Mouse (Mus musculus): ENCODE results near the gene Ms4a15. TPM values are rescaled to one million over a fixed set of nuclear protein-coding genes. Genes with fewer than 3 reads are reported as not detected.

Gene Ms4a15
- polyA plus RNA-seq, 1 experiment from 2014 or later = not detected

- 0 out of 2 replicates have a peak overlapping the region, but pooled peaks have one; percentile 20 for H3K9ac ChIP-seq (replicated peaks)
- no peak overlapping the region for H3K4me3 ChIP-seq
- H3K4me1 ChIP-seq = peaks cover 5% of the 10 kb centered on the region; the same call in 1 of the 2 replicates
- peaks cover 7% of the 10 kb centered on the region; the same call in 1 of the 2 replicates for H3K27me3 ChIP-seq
- H3K36me3 ChIP-seq = no peaks in the 10 kb centered on the region
- H3K27ac ChIP-seq (replicated peaks) = no peak overlapping the region
- ATAC-seq (ENCODE audit: low FRiP score, low read depth) = peak; percentile 77
- H3K9me3 ChIP-seq = no peaks in the 10 kb centered on the region
- 36% methylated on average over 11 of the region's 11 CpGs for WGBS
- peak overlapping the region; percentile 29 for H3K4me2 ChIP-seq (replicated peaks)
These were observed 33.7 kb downstream of the Ms4a15 start for GRCm38 (mm10) chr19:10959085-10959977.

GRCm38 (mm10) chr19:10952021-10952939, 40.8 kb downstream of the Ms4a15 start:
- Histone ChIP-seq H3K4me3 (no peak overlapping the region), H3K36me3 (no peaks in the 10 kb centered on the region), H3K9ac (replicated peaks) (no peak overlapping the region), H3K9me3 (no peaks in the 10 kb centered on the region), H3K4me1 (peaks cover 19% of the 10 kb centered on the region), H3K4me2 (replicated peaks) (0 out of 2 replicates have a peak overlapping the region, but pooled peaks have one; percentile 5), H3K27me3 (no peaks in the 10 kb centered on the region), H3K27ac (replicated peaks) (peak overlapping the region; percentile 67)
- WGBS = 63% methylated on average over 11 of the region's 11 CpGs
- ATAC-seq (ENCODE audit: low FRiP score, low read depth) = peak; percentile 25; the same call in 1 of the 2 replicates

GRCm38 (mm10) chr19:10949558-10949957, 43.5 kb downstream of the Ms4a15 start:
- H3K9ac ChIP-seq (replicated peaks) = peak overlapping the region; percentile 46; the same call in 1 of the 2 replicates

GRCm38 (mm10) chr19:10949112-10949511, 43.9 kb downstream of the Ms4a15 start, which contains the start of gene Ccdc86:
Gene Ccdc86, minus strand, starts transcription at chr19:10949266.
- Histone ChIP-seq H3K27me3 (no peaks in the 10 kb centered on the region), H3K9ac (replicated peaks) (peak within 1 kb of the TSS; percentile 90), H3K4me3 (peak within 1 kb of the TSS; percentile 74), H3K4me1 (peaks cover 30% of the 10 kb centered on the region), H3K4me2 (replicated peaks) (peak within 1 kb of the TSS; percentile 100), H3K27ac (replicated peaks) (0 out of 2 replicates have a peak within 1 kb of the TSS, but pooled peaks have one; percentile 25), H3K9me3 (no peaks in the 10 kb centered on the region), H3K36me3 (peaks cover 21% of the 10 kb centered on the region)
- ATAC-seq (ENCODE audit: low FRiP score, low read depth) = peak; percentile 98
- 1% methylated on average over 30 of the region's 30 CpGs for WGBS

More at GRCm38 (mm10) chr19:10949558-10949957, 43.5 kb downstream of the Ms4a15 start:
- H3K9me3 ChIP-seq = no peaks in the 10 kb centered on the region
- H3K4me3 ChIP-seq = peak overlapping the region; percentile 74
- peak; percentile 20 for ATAC-seq (ENCODE audit: low FRiP score, low read depth)
- 0 out of 2 replicates have a peak overlapping the region, but pooled peaks have one; percentile 25 for H3K27ac ChIP-seq (replicated peaks)
- peaks cover 30% of the 10 kb centered on the region for H3K4me1 ChIP-seq
- WGBS = 39% methylated on average over 9 of the region's 9 CpGs
- H3K4me2 ChIP-seq (replicated peaks) = peak overlapping the region; percentile 100
- no peaks in the 10 kb centered on the region for H3K27me3 ChIP-seq
- H3K36me3 ChIP-seq = peaks cover 16% of the 10 kb centered on the region

GRCm38 (mm10) chr19:10948416-10948815, 44.6 kb downstream of the Ms4a15 start:
- Histone ChIP-seq H3K9ac (replicated peaks) (peak overlapping the region; percentile 90), H3K4me3 (peak overlapping the region; percentile 74), H3K4me1 (peaks cover 30% of the 10 kb centered on the region), H3K27ac (replicated peaks) (no peak overlapping the region), H3K27me3 (no peaks in the 10 kb centered on the region), H3K4me2 (replicated peaks) (peak overlapping the region; percentile 100), H3K9me3 (no peaks in the 10 kb centered on the region), H3K36me3 (peaks cover 28% of the 10 kb centered on the region)
- no peak for ATAC-seq (ENCODE audit: low FRiP score, low read depth)
- under 1% methylated on average over 20 of the region's 20 CpGs for WGBS

GRCm38 (mm10) chr19:10947219-10947618, 45.8 kb downstream of the Ms4a15 start:
- Histone ChIP-seq H3K36me3 (peaks cover 40% of the 10 kb centered on the region), H3K9me3 (no peaks in the 10 kb centered on the region), H3K4me2 (replicated peaks) (peak overlapping the region; percentile 100), H3K27ac (replicated peaks) (no peak overlapping the region), H3K4me3 (peak overlapping the region; percentile 74), H3K9ac (replicated peaks) (peak overlapping the region; percentile 90), H3K27me3 (0 out of 2 replicates have a peak, but pooled peaks cover under 1% of the 10 kb centered on the region), H3K4me1 (peaks cover 28% of the 10 kb centered on the region)
- ATAC-seq (ENCODE audit: low FRiP score, low read depth) = no peak
- 90% methylated on average over 5 of the region's 5 CpGs for WGBS

GRCm38 (mm10) chr19:10946506-10946905, 46.5 kb downstream of the Ms4a15 start:
- ATAC-seq (ENCODE audit: low FRiP score, low read depth) = no peak
- Histone ChIP-seq H3K4me2 (replicated peaks) (peak overlapping the region; percentile 100), H3K9me3 (no peaks in the 10 kb centered on the region), H3K27ac (replicated peaks) (no peak overlapping the region), H3K9ac (replicated peaks) (no peak overlapping the region), H3K36me3 (peaks cover 46% of the 10 kb centered on the region), H3K4me3 (no peak overlapping the region), H3K27me3 (peaks cover 7% of the 10 kb centered on the region; the same call in 1 of the 2 replicates), H3K4me1 (peaks cover 28% of the 10 kb centered on the region)
- WGBS = 90% methylated on average over 3 of the region's 3 CpGs

GRCm38 (mm10) chr19:10943955-10944354, 49.1 kb downstream of the Ms4a15 start:
- 87% methylated on average over 3 of the region's 3 CpGs for WGBS
- no peak for ATAC-seq (ENCODE audit: low FRiP score, low read depth)

GRCm38 (mm10) chr19:10940801-10941457, 52.1 kb downstream of the Ms4a15 start:
- no peaks in the 10 kb centered on the region for H3K9me3 ChIP-seq
- peaks cover 39% of the 10 kb centered on the region for H3K36me3 ChIP-seq
- 2% methylated on average over 40 of the region's 40 CpGs for WGBS
- peaks cover 12% of the 10 kb centered on the region for H3K4me1 ChIP-seq
- H3K4me2 ChIP-seq (replicated peaks) = peak overlapping the region; percentile 62
- peak overlapping the region; percentile 53 for H3K9ac ChIP-seq (replicated peaks)
- peak overlapping the region; percentile 55 for H3K27ac ChIP-seq (replicated peaks)
- peaks cover 20% of the 10 kb centered on the region for H3K27me3 ChIP-seq
- ATAC-seq (ENCODE audit: low FRiP score, low read depth) = peak; percentile 87
- peak overlapping the region; percentile 39 for H3K4me3 ChIP-seq

More at GRCm38 (mm10) chr19:10943955-10944354, 49.1 kb downstream of the Ms4a15 start:
- Histone ChIP-seq H3K4me1 (peaks cover 36% of the 10 kb centered on the region), H3K9ac (replicated peaks) (no peak overlapping the region), H3K27me3 (peaks cover 14% of the 10 kb centered on the region), H3K4me3 (no peak overlapping the region), H3K9me3 (no peaks in the 10 kb centered on the region), H3K4me2 (replicated peaks) (no peak overlapping the region), H3K27ac (replicated peaks) (no peak overlapping the region), H3K36me3 (peaks cover 46% of the 10 kb centered on the region)

GRCm38 (mm10) chr19:10940097-10940800, 52.8 kb downstream of the Ms4a15 start:
- H3K4me2 ChIP-seq (replicated peaks) = peak overlapping the region; percentile 62

More at GRCm38 (mm10) chr19:10940097-10940800, 52.8 kb downstream of the Ms4a15 start:
- H3K4me1 ChIP-seq = peaks cover 12% of the 10 kb centered on the region
- H3K27me3 ChIP-seq = peaks cover 20% of the 10 kb centered on the region
- peak overlapping the region; percentile 39 for H3K4me3 ChIP-seq
- H3K27ac ChIP-seq (replicated peaks) = peak overlapping the region; percentile 55
- ATAC-seq (ENCODE audit: low FRiP score, low read depth) = peak; percentile 93
- peak overlapping the region; percentile 53 for H3K9ac ChIP-seq (replicated peaks)
- peaks cover 36% of the 10 kb centered on the region for H3K36me3 ChIP-seq
- 19% methylated on average over 37 of the region's 37 CpGs for WGBS
- H3K9me3 ChIP-seq = no peaks in the 10 kb centered on the region

Measured in midbrain, embryonic 12.5 days (tissue).